8 mouse cellular contexts compared by ENCODE assay signal in genomic region chr10:70287825-70288235, GRCm38 (mm10). TPM values are rescaled to one million over a fixed set of nuclear protein-coding genes. Genes with fewer than 3 reads are reported as not detected.
DNase-seq lines count a peak whose midpoint lies in the region; ATAC-seq and TF ChIP-seq lines count a peak whose summit lies in the region.

No protein-coding gene starts in this region.

- H3K9me3 ChIP-seq in kidney, embryonic 14.5 days (ENCODE audit: control insufficient read depth, low read length), result peaks cover 4% of the 10 kb centered on the region; the same call in 1 of the 2 replicates
- H3K9me3 ChIP-seq in hindbrain, embryonic 12.5 days (replicated peaks), result no peaks in the 10 kb centered on the region
- no peaks in the 10 kb centered on the region for H3K9me3 ChIP-seq in liver, embryonic 13.5 days (replicated peaks)
- H3K9me3 ChIP-seq in stomach, embryonic 15.5 days, result no peaks in the 10 kb centered on the region

- no peaks in the 10 kb centered on the region for H3K27me3 ChIP-seq in kidney, embryonic 14.5 days (ENCODE audit: control insufficient read depth, insufficient read depth, low read length)
- H3K27me3 ChIP-seq in hindbrain, embryonic 12.5 days, result no peaks in the 10 kb centered on the region
- H3K27me3 ChIP-seq in liver, embryonic 13.5 days, result no peaks in the 10 kb centered on the region
- no peaks in the 10 kb centered on the region for H3K27me3 ChIP-seq in stomach, embryonic 15.5 days (replicated peaks)

- no peak for TF ChIP-seq POLR2A in bone marrow macrophage, adult 2 months (IDR thresholded peaks at IDR 0.05; ENCODE audit: borderline replicate concordance, low read depth, low read length)

- 33% methylated on average over 9 of the region's 9 CpGs for WGBS in kidney, embryonic 14.5 days
- 44% methylated on average over 9 of the region's 9 CpGs for WGBS in hindbrain, embryonic 12.5 days
- 16% methylated on average over 9 of the region's 9 CpGs for WGBS in liver, embryonic 13.5 days (ENCODE audit: insufficient replicate concordance)
- WGBS in stomach, embryonic 15.5 days, result 22% methylated on average over 9 of the region's 9 CpGs

- no peak overlapping the region for H3K4me3 ChIP-seq in kidney, embryonic 14.5 days (ENCODE audit: low read length)
- no peak overlapping the region for H3K4me3 ChIP-seq in bone marrow macrophage, adult 2 months (ENCODE audit: insufficient read depth, low read length)
- H3K4me3 ChIP-seq in hindbrain, embryonic 12.5 days, result no peak overlapping the region
- no peak overlapping the region for H3K4me3 ChIP-seq in liver, embryonic 13.5 days (replicated peaks)
- 0 out of 2 replicates have a peak overlapping the region, but pooled peaks have one; percentile 2 for H3K4me3 ChIP-seq in stomach, embryonic 15.5 days (replicated peaks)

- H3K27ac ChIP-seq in kidney, embryonic 14.5 days (ENCODE audit: low read depth, low read length), result no peak overlapping the region
- peak overlapping the region; percentile 26; the same call in 1 of the 2 replicates for H3K27ac ChIP-seq in bone marrow macrophage, adult 2 months (ENCODE audit: insufficient read depth, low read depth, low read length)
- 0 out of 2 replicates have a peak overlapping the region, but pooled peaks have one; percentile 19 for H3K27ac ChIP-seq in hindbrain, embryonic 12.5 days
- H3K27ac ChIP-seq in liver, embryonic 13.5 days, result no peak overlapping the region
- peak overlapping the region; percentile 57; the same call in 1 of the 2 replicates for H3K27ac ChIP-seq in stomach, embryonic 15.5 days

- no peaks in the 10 kb centered on the region for H3K36me3 ChIP-seq in kidney, embryonic 14.5 days (ENCODE audit: control insufficient read depth, insufficient read depth, low read length)
- no peaks in the 10 kb centered on the region for H3K36me3 ChIP-seq in hindbrain, embryonic 12.5 days
- H3K36me3 ChIP-seq in liver, embryonic 13.5 days, result no peaks in the 10 kb centered on the region
- H3K36me3 ChIP-seq in stomach, embryonic 15.5 days, result no peaks in the 10 kb centered on the region

- no peak overlapping the region for H3K4me2 ChIP-seq in kidney, embryonic 14.5 days (replicated peaks; ENCODE audit: low read depth, low read length)
- no peak overlapping the region for H3K4me2 ChIP-seq in hindbrain, embryonic 12.5 days (replicated peaks)
- peak overlapping the region; percentile 44 for H3K4me2 ChIP-seq in liver, embryonic 13.5 days
- H3K4me2 ChIP-seq in stomach, embryonic 15.5 days, result peak overlapping the region; percentile 39

- no peak overlapping the region for H3K9ac ChIP-seq in kidney, embryonic 14.5 days (ENCODE audit: low read depth, low read length)
- H3K9ac ChIP-seq in hindbrain, embryonic 12.5 days, result no peak overlapping the region
- no peak overlapping the region for H3K9ac ChIP-seq in liver, embryonic 13.5 days
- H3K9ac ChIP-seq in stomach, embryonic 15.5 days, result no peak overlapping the region

- H3K4me1 ChIP-seq in kidney, embryonic 14.5 days (ENCODE audit: control insufficient read depth, insufficient read depth, low read length), result peaks cover 4% of the 10 kb centered on the region; the same call in 1 of the 2 replicates
- peaks cover 12% of the 10 kb centered on the region for H3K4me1 ChIP-seq in bone marrow macrophage, adult 2 months (ENCODE audit: control insufficient read depth, insufficient read depth, low read length)
- H3K4me1 ChIP-seq in hindbrain, embryonic 12.5 days, result peaks cover 23% of the 10 kb centered on the region
- H3K4me1 ChIP-seq in liver, embryonic 13.5 days (replicated peaks), result peaks cover 12% of the 10 kb centered on the region
- peaks cover 10% of the 10 kb centered on the region; the same call in 1 of the 2 replicates for H3K4me1 ChIP-seq in stomach, embryonic 15.5 days

- ATAC-seq in kidney, embryonic 14.5 days (ENCODE audit: low FRiP score, low TSS enrichment), result no peak
- peak; percentile 7; the same call in 1 of the 2 replicates for ATAC-seq in hindbrain, embryonic 12.5 days (ENCODE audit: low FRiP score)
- peak; percentile 64 for ATAC-seq in liver, embryonic 13.5 days (ENCODE audit: low read depth)
- peak; percentile 80 for ATAC-seq in stomach, embryonic 15.5 days (ENCODE audit: insufficient read depth, low FRiP score, low read depth)
- ATAC-seq in cerebellum, adult (ENCODE audit: insufficient number of reproducible peaks, low FRiP score, low TSS enrichment), result no peak

- no peak for TF ChIP-seq CTCF in bone marrow macrophage, adult 2 months (IDR thresholded peaks at IDR 0.05; ENCODE audit: low read depth, low read length)

- DNase-seq in kidney, adult 11 months, result peak; percentile 66
- DNase-seq in liver, embryonic 13.5 days, result peak; percentile 19
- DNase-seq in cerebellum, postnatal 4 days (ENCODE audit: low spot score in 2 of 2), result no peak

RNA-seq across cellular contexts. Expression of gene Slc16a9, which starts 42.9 kb away (rescaled TPM):
- polyA plus RNA-seq in kidney, embryonic 14.5 days (2014; fragmentation: Nextera tagmentation; extraction: Ambion mirVana), result 3.8 and 4.0 TPM in 2 replicates
- polyA plus RNA-seq in bone marrow macrophage, adult 2 months (2012; ENCODE audit: insufficient read depth, insufficient read length, missing spikeins), result 0.34 and 0.43 TPM in 2 replicates
- 1.3 and 1.4 TPM in 2 replicates for polyA plus RNA-seq in hindbrain, embryonic 12.5 days (2016; fragmentation: Nextera tagmentation; extraction: Ambion mirVana)
- 0.45 and 0.50 TPM in 2 replicates for polyA plus RNA-seq in liver, embryonic 13.5 days (2015; fragmentation: Nextera tagmentation; extraction: Ambion mirVana)
- 1.9 and 2.2 TPM in 2 replicates for polyA plus RNA-seq in stomach, embryonic 15.5 days (2015; fragmentation: Nextera tagmentation; extraction: Ambion mirVana)

Comparison
In these comparisons a context has a peak if more than half of its experiments do, and no peak if none do; other contexts are left out.
1. DNase-seq: peak in kidney, adult 11 months (single experiment) and liver, embryonic 13.5 days (single experiment); none in cerebellum, postnatal 4 days (0 of 2).
2. ATAC-seq: peak in hindbrain, embryonic 12.5 days (single experiment), liver, embryonic 13.5 days (single experiment) and stomach, embryonic 15.5 days (single experiment); none in kidney, embryonic 14.5 days (single experiment) and cerebellum, adult (single experiment).
3. H3K27ac ChIP-seq: peak in bone marrow macrophage, adult 2 months (single experiment), hindbrain, embryonic 12.5 days (single experiment) and stomach, embryonic 15.5 days (single experiment); none in kidney, embryonic 14.5 days (single experiment) and liver, embryonic 13.5 days (single experiment).
4. H3K4me2 ChIP-seq: peak in liver, embryonic 13.5 days (single experiment) and stomach, embryonic 15.5 days (single experiment); none in kidney, embryonic 14.5 days (single experiment) and hindbrain, embryonic 12.5 days (single experiment).